Mouse (Mus musculus) heart, adult 11 months (tissue): ENCODE data around the gene 2310061I04Rik.

Source experiments
- DNase-seq: peaks from one replicate; pipeline ENCODE4 v3.0.0; 2022

2310061I04Rik gene

GRCm38 (mm10) chr17:35915538-35916296 lies 18.5 kb upstream of the 2310061I04Rik start:
- DNase-seq, result no peak

- no peak for DNase-seq
Observed at GRCm38 (mm10) chr17:35914975-35915374, 17.7 kb upstream of the 2310061I04Rik start.

- peak; percentile 99 for DNase-seq
Observed at GRCm38 (mm10) chr17:35909919-35910369, 12.7 kb upstream of the 2310061I04Rik start, which contains the start of gene Atat1. Gene Atat1 (minus strand): TSS chr17:35910075.

GRCm38 (mm10) chr17:35909186-35909918 lies 12.1 kb upstream of the 2310061I04Rik start:
- DNase-seq, result no peak

- no peak for DNase-seq
Observed at GRCm38 (mm10) chr17:35907609-35908008, 10.4 kb upstream of the 2310061I04Rik start.

- no peak for DNase-seq
Observed at GRCm38 (mm10) chr17:35905587-35905986, 8.4 kb upstream of the 2310061I04Rik start.

- DNase-seq, result no peak
Observed at GRCm38 (mm10) chr17:35903992-35904355, 6.7 kb upstream of the 2310061I04Rik start.

GRCm38 (mm10) chr17:35903343-35903991 lies 6.2 kb upstream of the 2310061I04Rik start:
- DNase-seq, result peak; percentile 94

GRCm38 (mm10) chr17:35900636-35901035 lies 3.4 kb upstream of the 2310061I04Rik start:
- DNase-seq, result no peak

GRCm38 (mm10) chr17:35897644-35898573 lies 678 bp upstream of the 2310061I04Rik start:
- peak; percentile 94 for DNase-seq

- no peak for DNase-seq
Observed at GRCm38 (mm10) chr17:35887725-35888124, 9.5 kb downstream of the 2310061I04Rik start.

GRCm38 (mm10) chr17:35883777-35884176 lies 13.5 kb downstream of the 2310061I04Rik start:
- DNase-seq, result peak; percentile 90

- peak; percentile 91 for DNase-seq
Observed at GRCm38 (mm10) chr17:35882924-35883323, 14.3 kb downstream of the 2310061I04Rik start.

GRCm38 (mm10) chr17:35879245-35880057 lies 17.8 kb downstream of the 2310061I04Rik start, which contains the start of gene Dhx16:
Gene Dhx16 (plus strand): TSS chr17:35879819.
- peak; percentile 99 for DNase-seq

GRCm38 (mm10) chr17:35874721-35875120 lies 22.5 kb downstream of the 2310061I04Rik start:
- DNase-seq, result peak; percentile 92

GRCm38 (mm10) chr17:35873774-35874519 lies 23.3 kb downstream of the 2310061I04Rik start:
- peak; percentile 98 for DNase-seq

- peak; percentile 89 for DNase-seq
Observed at GRCm38 (mm10) chr17:35870884-35871696, 26.1 kb downstream of the 2310061I04Rik start.

GRCm38 (mm10) chr17:35870151-35870883 lies 26.9 kb downstream of the 2310061I04Rik start:
- DNase-seq, result peak; percentile 99
